In the genomic region with DNA sequence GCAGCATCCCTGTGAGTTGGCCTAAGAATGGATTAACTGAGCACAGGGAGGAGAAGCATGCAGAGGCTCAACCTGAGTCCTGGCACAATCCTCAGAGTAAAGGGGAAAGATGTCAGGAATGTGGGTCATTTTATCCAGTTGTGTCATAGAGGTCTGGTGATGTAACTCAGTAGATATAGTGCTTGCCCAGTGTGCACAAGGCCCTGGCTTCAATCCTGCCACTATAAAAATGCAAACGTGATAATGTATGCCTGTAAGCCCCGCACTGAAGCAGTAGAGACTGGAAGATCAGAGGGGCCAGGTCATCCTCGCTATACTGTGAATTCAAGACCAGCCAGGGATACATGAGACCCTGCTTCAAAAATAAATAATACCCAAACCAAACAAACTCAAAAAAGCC, we compare ENCODE assay signal across 16 mouse cellular contexts.
"Had no signal": no experiment of that assay in that cellular context is flagged by ENCODE, and none has a peak within 500 bp of the region (broad histone marks: within the 10 kb centered on the region; RNA-seq: fewer than 3 reads in every experiment).

No protein-coding gene starts in this region.

- H3K27ac ChIP-seq: limb, embryonic 13.5 days; liver, embryonic 14.5 days; macrophage; midbrain, embryonic 12.5 days; midbrain, embryonic 15.5 days; neural tube, embryonic 12.5 days; neural tube, embryonic 15.5 days; stomach, postnatal 0 days had no signal

- H3K4me3 ChIP-seq: limb, embryonic 13.5 days; midbrain, embryonic 12.5 days; midbrain, embryonic 15.5 days; neural tube, embryonic 12.5 days; neural tube, embryonic 15.5 days had no signal

- DNase-seq: kidney, adult 9 months; kidney, postnatal 14 days; kidney, postnatal 4 days; left cerebral cortex, postnatal 4 days; liver, postnatal 0 days; lung, embryonic 14.5 days; thymus, adult 2 months; thymus, postnatal 14 days had no signal
